Mouse (Mus musculus) lung, embryonic 16.5 days (tissue): ENCODE data around the gene Atg7. TPM values are rescaled to one million over a fixed set of nuclear protein-coding genes. Genes with fewer than 3 reads are reported as not detected.

Experiments
- ATAC-seq: fragments of 200-750 bp; cut with Nextera tagmentation; 2 replicates; pipeline ENCODE4 v1.8.0; 2017; ENCODE audit warnings: low read depth, mild to moderate bottlenecking, moderate library complexity
- H3K27ac ChIP-seq: fragments of 300-500 bp; sonication (generic); 2 replicates; pipeline ENCODE4 v1.5.1; 2014; ENCODE audit warnings: mild to moderate bottlenecking, control low read depth, low read length
- H3K27me3 ChIP-seq: fragments of 300-500 bp; sonication (generic); 2 replicates; pipeline ENCODE4 v1.6.1; 2014; ENCODE audit warnings: low read depth, low read length, mixed read lengths; ENCODE audit not compliant: control insufficient read depth, insufficient read depth
- H3K36me3 ChIP-seq: fragments of 300-500 bp; sonication (generic); 2 replicates; pipeline ENCODE4 v1.6.1; 2014; ENCODE audit warnings: low read length; ENCODE audit not compliant: control insufficient read depth, insufficient read depth
- H3K4me1 ChIP-seq: fragments of 300-500 bp; sonication (generic); replicated peaks from 2 replicates; pipeline ENCODE4 v1.6.1; 2014; ENCODE audit warnings: low read length, mixed read lengths; ENCODE audit not compliant: control insufficient read depth, insufficient read depth
- H3K4me2 ChIP-seq: fragments of 300-500 bp; sonication (generic); 2 replicates; pipeline ENCODE4 v1.6.1; 2014; ENCODE audit warnings: low read depth, low read length, control low read depth
- H3K4me3 ChIP-seq: fragments of 300-500 bp; sonication (generic); 2 replicates; pipeline ENCODE4 v1.5.1; 2014; ENCODE audit warnings: mild to moderate bottlenecking, low read length, control low read depth
- H3K9ac ChIP-seq: fragments of 300-500 bp; sonication (generic); 2 replicates; pipeline ENCODE4 v1.6.1; 2014; ENCODE audit warnings: low read length, control low read depth
- H3K9me3 ChIP-seq: fragments of 300-500 bp; sonication (generic); 2 replicates; pipeline ENCODE4 v1.6.1; 2016; ENCODE audit warnings: low read length; ENCODE audit not compliant: control insufficient read depth
- WGBS: fragments of 180-500 bp; shearing (Covaris S2); extraction: QIAGEN DNeasy Blood & Tissue Kit; methylation state at CpG from one replicate; pipeline ENCODE4 v1.1.7; 2014; 5-methylcytosine and 5-hydroxymethylcytosine counted together
- polyA plus RNA-seq: library from polyadenylated mRNA; unstranded; fragments of >200 nt; fragmentation: Nextera tagmentation; extraction: Ambion mirVana; gene quantifications from 2 replicates; pipeline ENCODE4 v1.2.1, GENCODE M21; 2015

Gene Atg7
- polyA plus RNA-seq, 1 experiment from 2014 or later, result 24.9 TPM

GRCm38 (mm10) chr6:114842131-114842530 is 199.2 kb downstream of the Atg7 start:
- H3K4me1 ChIP-seq, result peaks cover 23% of the 10 kb centered on the region

DNA sequence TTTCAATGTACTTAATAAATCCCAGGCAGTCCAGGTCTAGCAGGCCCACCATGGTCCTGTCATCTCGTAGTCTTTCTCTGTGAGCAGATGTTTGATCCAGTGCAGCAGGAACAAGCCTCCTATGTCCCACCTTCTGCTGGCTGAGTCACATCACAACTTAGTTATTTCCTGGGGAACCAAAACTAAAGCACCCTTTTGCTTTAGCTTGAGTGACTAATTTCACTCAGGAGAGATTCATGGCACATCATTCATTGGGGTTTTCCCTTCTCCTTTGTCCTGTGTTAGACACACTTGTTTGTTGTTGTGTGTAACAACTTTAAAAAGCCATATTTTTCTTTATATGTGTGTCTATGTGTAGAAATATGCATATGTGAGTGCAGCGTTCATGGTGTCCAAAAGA is 200.0 kb downstream of the Atg7 start:
- Histone ChIP-seq H3K4me3 (no peak overlapping the region), H3K27me3 (no peaks in the 10 kb centered on the region), H3K4me2 (no peak overlapping the region), H3K9ac (no peak overlapping the region), H3K36me3 (no peaks in the 10 kb centered on the region), H3K9me3 (peaks cover 6% of the 10 kb centered on the region; the same call in 1 of the 2 replicates), H3K27ac (no peak overlapping the region), H3K4me1 (peaks cover 29% of the 10 kb centered on the region)
- WGBS, result 97% methylated on average over 2 of the region's 2 CpGs
- ATAC-seq, result no peak

More at GRCm38 (mm10) chr6:114842131-114842530, 199.2 kb downstream of the Atg7 start:
- H3K36me3 ChIP-seq, result no peaks in the 10 kb centered on the region
- 80% methylated on average over 3 of the region's 3 CpGs for WGBS
- H3K27me3 ChIP-seq, result no peaks in the 10 kb centered on the region
- H3K4me2 ChIP-seq, result no peak overlapping the region
- H3K9ac ChIP-seq, result no peak overlapping the region
- no peak for ATAC-seq
- peaks cover 6% of the 10 kb centered on the region; the same call in 1 of the 2 replicates for H3K9me3 ChIP-seq
- H3K4me3 ChIP-seq, result no peak overlapping the region
- no peak overlapping the region for H3K27ac ChIP-seq

DNA sequence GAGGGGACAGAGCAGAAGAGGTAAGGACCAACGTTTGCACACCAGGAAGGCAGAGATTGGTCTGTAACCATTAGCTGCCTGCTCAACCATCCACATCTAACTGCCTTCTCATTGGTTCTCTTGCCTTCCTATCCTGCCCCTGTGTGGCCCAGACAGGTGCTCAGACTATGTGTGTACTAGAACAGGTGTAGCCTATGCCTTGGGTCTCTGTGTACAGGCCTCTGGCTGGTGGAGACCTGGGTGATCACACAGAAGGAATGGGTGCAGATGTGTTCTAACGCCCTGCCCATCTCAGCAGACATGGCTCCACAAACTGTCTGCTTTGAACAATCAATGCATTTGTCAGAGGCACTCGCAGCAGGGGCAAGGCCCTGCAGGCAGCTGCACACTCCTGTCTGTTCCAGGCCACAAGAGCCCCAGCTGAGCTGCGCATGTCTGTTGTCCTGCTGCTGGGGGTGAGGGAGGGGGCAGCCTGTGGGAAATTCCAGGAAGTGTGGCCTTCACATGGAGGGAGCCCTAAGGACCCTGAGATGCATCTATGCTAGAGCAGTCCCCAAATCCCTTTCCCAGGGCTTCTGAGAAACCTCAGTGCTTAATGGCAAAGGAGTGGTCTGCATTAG is 203.4 kb downstream of the Atg7 start:
- H3K27me3 ChIP-seq, result no peaks in the 10 kb centered on the region
- WGBS, result 41% methylated on average over 4 of the region's 4 CpGs
- no peak overlapping the region for H3K4me2 ChIP-seq
- no peak for ATAC-seq
- peaks cover 3% of the 10 kb centered on the region; the same call in 1 of the 2 replicates for H3K9me3 ChIP-seq
- peaks cover 18% of the 10 kb centered on the region for H3K4me1 ChIP-seq
- H3K4me3 ChIP-seq, result no peak overlapping the region
- no peak overlapping the region for H3K9ac ChIP-seq
- H3K36me3 ChIP-seq, result no peaks in the 10 kb centered on the region
- H3K27ac ChIP-seq, result no peak overlapping the region

DNA sequence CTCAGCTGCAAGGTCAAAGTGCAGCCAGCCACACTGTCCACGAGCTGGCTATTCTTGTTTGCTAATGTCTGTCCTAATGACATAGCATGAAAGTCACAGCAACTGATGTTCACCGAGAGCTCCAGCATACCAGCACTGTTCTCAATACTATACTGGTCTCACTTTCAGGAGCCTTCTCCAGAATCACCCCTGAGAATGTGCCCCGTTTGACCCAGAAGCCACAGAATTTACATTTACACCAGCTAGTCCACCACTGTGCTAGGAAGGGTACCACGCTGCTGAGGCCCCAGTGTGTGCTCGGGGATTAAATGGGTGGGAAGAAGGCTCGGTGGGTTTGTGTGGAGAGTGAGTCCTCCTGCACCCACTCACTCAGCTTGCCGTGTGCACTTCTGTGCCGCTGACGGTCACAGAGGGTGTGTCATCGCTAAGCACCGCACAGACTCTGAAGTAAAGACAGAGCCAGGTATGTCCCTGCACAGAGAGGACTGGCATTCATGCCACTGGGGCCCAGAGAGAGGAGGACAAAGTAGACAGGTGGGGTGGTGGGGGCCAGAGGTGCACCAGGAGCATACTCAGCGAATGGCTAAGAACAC is 204.8 kb downstream of the Atg7 start:
- H3K27ac ChIP-seq, result no peak overlapping the region
- no peak overlapping the region for H3K4me3 ChIP-seq
- 55% methylated on average over 12 of the region's 12 CpGs for WGBS
- peaks cover 3% of the 10 kb centered on the region; the same call in 1 of the 2 replicates for H3K9me3 ChIP-seq
- H3K4me1 ChIP-seq, result peaks cover 20% of the 10 kb centered on the region
- no peak overlapping the region for H3K4me2 ChIP-seq
- no peak for ATAC-seq
- H3K36me3 ChIP-seq, result no peaks in the 10 kb centered on the region
- H3K9ac ChIP-seq, result no peak overlapping the region
- no peaks in the 10 kb centered on the region for H3K27me3 ChIP-seq

DNA sequence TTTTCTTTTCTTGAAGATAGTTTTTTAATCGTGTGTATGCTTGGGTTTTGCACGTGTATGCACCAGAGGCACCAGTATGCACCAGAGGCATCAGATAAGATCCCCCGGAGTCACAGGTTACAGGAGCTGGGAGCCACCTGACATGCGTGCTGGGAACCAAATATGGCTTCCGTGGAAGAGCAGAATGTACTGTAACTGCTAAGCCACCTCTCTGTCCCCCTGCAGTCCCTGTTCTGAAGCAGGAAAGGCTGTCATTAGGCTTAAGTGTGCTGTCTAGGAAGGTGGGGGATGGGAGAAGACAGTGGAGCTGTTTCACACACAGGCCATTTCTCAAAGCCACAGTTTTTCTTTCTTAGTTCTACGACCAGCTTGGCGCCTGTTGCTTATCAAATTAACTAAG is 205.9 kb downstream of the Atg7 start:
- H3K27ac ChIP-seq, result no peak overlapping the region; the same call in 1 of the 2 replicates
- H3K4me1 ChIP-seq, result peaks cover 20% of the 10 kb centered on the region
- H3K9ac ChIP-seq, result no peak overlapping the region
- H3K4me2 ChIP-seq, result no peak overlapping the region
- H3K36me3 ChIP-seq, result no peaks in the 10 kb centered on the region
- H3K27me3 ChIP-seq, result no peaks in the 10 kb centered on the region
- 29% methylated on average over 7 of the region's 7 CpGs for WGBS
- ATAC-seq, result peak; percentile 48; the same call in 1 of the 2 replicates
- H3K4me3 ChIP-seq, result no peak overlapping the region
- no peaks in the 10 kb centered on the region for H3K9me3 ChIP-seq

DNA sequence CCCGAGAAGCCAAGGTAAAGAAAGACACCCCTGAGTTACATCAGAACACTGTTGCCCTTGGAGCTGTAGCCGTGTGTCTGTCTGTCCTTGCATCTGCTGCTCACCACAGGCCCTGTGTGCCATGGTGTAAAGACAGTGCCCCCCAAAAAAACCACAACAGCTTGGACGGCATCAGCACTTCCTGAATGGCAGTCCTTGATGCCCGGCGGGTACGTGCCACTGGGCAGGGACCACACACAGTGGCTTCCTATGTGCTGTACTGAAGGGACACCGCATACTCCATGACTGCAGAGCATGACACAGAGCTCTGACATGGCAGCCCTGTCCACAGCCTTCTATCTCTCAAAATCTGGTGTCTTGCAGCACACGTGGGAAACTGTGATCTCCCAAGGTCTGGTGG is 206.9 kb downstream of the Atg7 start:
- Histone ChIP-seq H3K27ac (no peak overlapping the region), H3K36me3 (no peaks in the 10 kb centered on the region), H3K4me3 (no peak overlapping the region), H3K27me3 (no peaks in the 10 kb centered on the region), H3K9me3 (no peaks in the 10 kb centered on the region), H3K4me2 (no peak overlapping the region), H3K4me1 (peaks cover 23% of the 10 kb centered on the region), H3K9ac (no peak overlapping the region)
- no peak for ATAC-seq
- WGBS, result 82% methylated on average over 8 of the region's 8 CpGs

GRCm38 (mm10) chr6:114851688-114852087 is 208.8 kb downstream of the Atg7 start:
- Histone ChIP-seq H3K9me3 (no peaks in the 10 kb centered on the region), H3K4me1 (peaks cover 32% of the 10 kb centered on the region), H3K36me3 (no peaks in the 10 kb centered on the region), H3K4me3 (no peak overlapping the region), H3K4me2 (no peak overlapping the region), H3K27me3 (no peaks in the 10 kb centered on the region), H3K27ac (no peak overlapping the region), H3K9ac (no peak overlapping the region; the same call in 1 of the 2 replicates)
- no peak for ATAC-seq
- 47% methylated on average over 7 of the region's 7 CpGs for WGBS

DNA sequence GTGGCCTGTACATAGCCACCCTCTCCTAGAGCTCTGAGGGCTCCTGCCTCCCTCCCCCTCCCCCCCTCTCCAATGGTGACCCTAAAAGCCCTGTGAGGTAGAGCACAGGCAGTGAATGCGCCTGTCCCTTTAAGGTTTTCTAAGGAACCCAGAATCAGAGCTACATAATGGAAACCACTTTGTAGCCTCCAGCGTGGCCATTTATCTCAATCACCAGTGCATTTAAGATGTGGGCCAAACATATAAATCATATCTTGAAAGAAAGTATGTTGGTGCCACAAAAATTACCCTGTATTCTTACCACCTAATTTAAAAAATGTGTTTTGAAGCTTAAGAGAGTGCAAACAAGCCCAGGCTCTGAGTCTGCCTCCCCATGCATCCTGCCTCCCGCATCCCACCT is 209.8 kb downstream of the Atg7 start:
- Histone ChIP-seq H3K4me1 (peaks cover 32% of the 10 kb centered on the region), H3K9ac (no peak overlapping the region), H3K4me3 (no peak overlapping the region), H3K36me3 (no peaks in the 10 kb centered on the region), H3K9me3 (no peaks in the 10 kb centered on the region), H3K27ac (no peak overlapping the region), H3K27me3 (no peaks in the 10 kb centered on the region), H3K4me2 (no peak overlapping the region)
- no peak for ATAC-seq
- WGBS, result 69% methylated on average over 3 of the region's 3 CpGs

DNA sequence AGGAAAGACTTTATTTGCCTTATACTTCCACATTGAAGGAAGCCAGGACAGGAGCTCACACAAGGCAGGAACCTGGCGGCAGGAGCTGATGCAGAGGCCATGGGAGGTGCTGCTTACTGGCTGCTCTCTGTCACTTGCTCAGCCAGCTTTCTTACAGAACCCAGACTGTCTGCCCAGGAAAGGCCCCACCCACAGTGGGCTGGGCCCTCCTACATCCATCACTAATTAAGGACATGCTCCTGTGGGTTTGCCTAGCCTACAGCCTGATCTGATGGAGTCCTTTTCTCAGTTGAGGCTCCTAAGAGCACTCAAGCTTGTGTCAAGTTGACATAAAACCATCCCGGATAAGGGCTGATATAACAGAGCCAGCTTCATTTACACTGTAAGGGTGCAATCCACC is 211.5 kb downstream of the Atg7 start:
- Histone ChIP-seq H3K4me3 (no peak overlapping the region), H3K36me3 (peaks cover 6% of the 10 kb centered on the region; the same call in 1 of the 2 replicates), H3K27ac (no peak overlapping the region), H3K4me1 (peaks cover 26% of the 10 kb centered on the region), H3K9me3 (no peaks in the 10 kb centered on the region), H3K27me3 (no peaks in the 10 kb centered on the region), H3K9ac (no peak overlapping the region), H3K4me2 (no peak overlapping the region)
- WGBS, result 44% methylated on average over 2 of the region's 2 CpGs
- peak; percentile 24 for ATAC-seq
